Mouse (Mus musculus): ENCODE measurements around the gene Pik3ap1.

DNA sequence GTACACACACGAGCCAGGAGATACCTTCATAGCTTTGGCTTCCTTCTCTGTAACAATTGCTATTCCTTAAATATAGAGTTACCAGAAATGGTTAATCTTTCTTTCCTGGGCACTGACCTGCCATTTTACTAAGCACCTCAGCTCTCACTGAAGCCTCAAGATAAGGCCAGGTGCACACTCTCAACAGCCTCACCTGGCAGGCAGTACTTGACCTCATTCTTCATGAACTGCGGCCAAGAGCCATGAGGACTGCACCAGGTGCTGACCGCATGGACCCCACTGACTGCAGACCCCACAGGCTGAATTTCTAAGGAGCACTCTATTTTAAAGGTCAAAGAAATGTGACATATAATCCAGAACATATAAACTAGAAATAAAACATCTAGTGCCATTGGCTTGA lies 5.7 kb downstream of the Pik3ap1 start:
- TF ChIP-seq CTCF (IDR thresholded peaks at IDR 0.05; ENCODE audit: low read depth, low read length) (no peak), GATA1 (IDR thresholded peaks at IDR 0.05; ENCODE audit: borderline replicate concordance, low read length) (no peak)
